Mouse (Mus musculus) liver, postnatal 0 days (tissue): ENCODE data around the gene Rps6kl1. TPM values are rescaled to one million over a fixed set of nuclear protein-coding genes. Genes with fewer than 3 reads are reported as not detected.

Source experiments
- ATAC-seq: fragments of 200-750 bp; cut with Nextera tagmentation; 2 replicates; pipeline ENCODE4 v1.8.0; 2017; ENCODE audit warnings: mild to moderate bottlenecking, moderate library complexity
- DNase-seq: peaks from one replicate; pipeline ENCODE4 v3.0.0-alpha.2; 2016
- H3K27ac ChIP-seq: fragments of 300-500 bp; sonication (generic); 2 replicates; pipeline ENCODE4 v1.5.1; 2014; ENCODE audit warnings: antibody characterized with exemption, moderate library complexity, mild to moderate bottlenecking, low read depth
- H3K27me3 ChIP-seq: fragments of 300-500 bp; sonication (generic); 2 replicates; pipeline ENCODE4 v1.6.1; 2014; ENCODE audit warnings: low read length, control low read depth, mixed read lengths; ENCODE audit not compliant: insufficient read depth
- H3K36me3 ChIP-seq: fragments of 300-500 bp; sonication (generic); replicated peaks from 2 replicates; pipeline ENCODE4 v1.6.1; 2014; ENCODE audit warnings: mild to moderate bottlenecking, control low read depth, low read length, moderate library complexity, mixed read lengths; ENCODE audit not compliant: insufficient read depth
- H3K4me1 ChIP-seq: fragments of 300-500 bp; sonication (generic); 2 replicates; pipeline ENCODE4 v1.6.1; 2014; ENCODE audit warnings: antibody characterized with exemption, mild to moderate bottlenecking, control low read depth; ENCODE audit not compliant: insufficient read depth
- H3K4me2 ChIP-seq: fragments of 300-500 bp; sonication (generic); 2 replicates; pipeline ENCODE4 v1.6.1; 2014; ENCODE audit warnings: low read depth, mild to moderate bottlenecking, low read length, moderate library complexity, mixed read lengths
- H3K4me3 ChIP-seq: fragments of 300-500 bp; sonication (generic); 2 replicates; pipeline ENCODE4 v1.5.1; 2014; ENCODE audit warnings: low read depth, low read length
- H3K9ac ChIP-seq: fragments of 300-500 bp; sonication (generic); replicated peaks from 2 replicates; pipeline ENCODE4 v1.6.1; 2014; ENCODE audit warnings: mild to moderate bottlenecking, moderate library complexity
- H3K9me3 ChIP-seq: fragments of 300-500 bp; sonication (generic); 2 replicates; pipeline ENCODE4 v1.6.1; 2016; ENCODE audit warnings: mild to moderate bottlenecking, control low read depth, low read length, mixed read lengths
- CTCF ChIP-seq: sonication (generic); IDR thresholded peaks from 2 replicates; pipeline ENCODE4 v1.5.1; 2016; ENCODE audit warnings: antibody characterized with exemption, low read depth
- EP300 ChIP-seq: IDR thresholded peaks from 2 replicates; pipeline ENCODE4 v1.6.1; 2016; ENCODE audit warnings: antibody characterized with exemption, low read depth, mild to moderate bottlenecking
- WGBS: fragments of 180-500 bp; shearing (Covaris S2); extraction: QIAGEN DNeasy Blood & Tissue Kit; methylation state at CpG from one replicate; pipeline ENCODE4 v1.1.7; 2014; ENCODE audit not compliant: insufficient replicate concordance; 5-methylcytosine and 5-hydroxymethylcytosine counted together
- polyA plus RNA-seq: library from polyadenylated mRNA; unstranded; fragments of >200 nt; fragmentation: Nextera tagmentation; extraction: Ambion mirVana; gene quantifications from 2 replicates; pipeline ENCODE4 v1.2.1, GENCODE M21; 2015

Gene Rps6kl1
- polyA plus RNA-seq, 1 experiment from 2014 or later = 0.61 TPM

- H3K27ac ChIP-seq = no peak overlapping the region
- TF ChIP-seq CTCF = no peak
- no peak for TF ChIP-seq EP300
- H3K27me3 ChIP-seq = no peaks in the 10 kb centered on the region
- peaks cover 2% of the 10 kb centered on the region for H3K4me1 ChIP-seq
- DNase-seq (no peak), ATAC-seq (no peak)
- no peak overlapping the region for H3K4me3 ChIP-seq
- no peaks in the 10 kb centered on the region for H3K9me3 ChIP-seq
- 44% methylated on average over 18 of the region's 18 CpGs for WGBS
- H3K4me2 ChIP-seq = no peak overlapping the region
- H3K9ac ChIP-seq = no peak overlapping the region
- no peaks in the 10 kb centered on the region; the same call in 1 of the 2 replicates for H3K36me3 ChIP-seq
These were observed 10.9 kb downstream of the Rps6kl1 start for GRCm38 (mm10) chr12:85140036-85140701.

GRCm38 (mm10) chr12:85136627-85137026 lies 14.4 kb downstream of the Rps6kl1 start:
- H3K9ac ChIP-seq = no peak overlapping the region
- H3K4me2 ChIP-seq = no peak overlapping the region
- DNase-seq (no peak), ATAC-seq (no peak)
- no peaks in the 10 kb centered on the region for H3K9me3 ChIP-seq
- WGBS = 83% methylated on average over 4 of the region's 4 CpGs
- H3K27me3 ChIP-seq = no peaks in the 10 kb centered on the region
- no peak overlapping the region for H3K4me3 ChIP-seq
- peaks cover 24% of the 10 kb centered on the region for H3K36me3 ChIP-seq
- no peak for TF ChIP-seq EP300
- TF ChIP-seq CTCF = peak; percentile 28; the same call in 1 of the 2 replicates
- no peak overlapping the region for H3K27ac ChIP-seq
- H3K4me1 ChIP-seq = peaks cover 2% of the 10 kb centered on the region

- Histone ChIP-seq H3K27ac (no peak overlapping the region), H3K4me1 (peaks cover 2% of the 10 kb centered on the region), H3K9me3 (no peaks in the 10 kb centered on the region), H3K4me3 (no peak overlapping the region), H3K9ac (no peak overlapping the region), H3K27me3 (no peaks in the 10 kb centered on the region), H3K36me3 (peaks cover 31% of the 10 kb centered on the region), H3K4me2 (no peak overlapping the region)
- DNase-seq = no peak
- no peak for TF ChIP-seq EP300
- TF ChIP-seq CTCF = no peak
- ATAC-seq = 0 out of 2 replicates have a peak, but pooled peaks have one; percentile 2
- WGBS = 79% methylated on average over 19 of the region's 19 CpGs
These were observed 15.3 kb downstream of the Rps6kl1 start for GRCm38 (mm10) chr12:85135513-85136470.

GRCm38 (mm10) chr12:85134043-85134794 lies 16.8 kb downstream of the Rps6kl1 start:
- Histone ChIP-seq H3K36me3 (peaks cover 47% of the 10 kb centered on the region), H3K4me1 (peaks cover 2% of the 10 kb centered on the region), H3K9me3 (no peaks in the 10 kb centered on the region), H3K27ac (no peak overlapping the region), H3K4me2 (no peak overlapping the region), H3K4me3 (no peak overlapping the region), H3K9ac (no peak overlapping the region), H3K27me3 (no peaks in the 10 kb centered on the region)
- WGBS = 48% methylated on average over 8 of the region's 8 CpGs
- no peak for DNase-seq
- ATAC-seq = no peak
- TF ChIP-seq CTCF (no peak), EP300 (no peak)

GRCm38 (mm10) chr12:85131361-85131760 lies 19.7 kb downstream of the Rps6kl1 start:
- ATAC-seq (no peak), DNase-seq (no peak)
- no peak for TF ChIP-seq EP300
- TF ChIP-seq CTCF = no peak
- Histone ChIP-seq H3K9ac (no peak overlapping the region), H3K27me3 (no peaks in the 10 kb centered on the region), H3K4me3 (no peak overlapping the region), H3K9me3 (no peaks in the 10 kb centered on the region), H3K4me2 (no peak overlapping the region), H3K36me3 (peaks cover 69% of the 10 kb centered on the region), H3K27ac (no peak overlapping the region), H3K4me1 (no peaks in the 10 kb centered on the region)
- WGBS = 85% methylated on average over 6 of the region's 6 CpGs
